Mouse (Mus musculus) heart, adult 2 months (tissue): ENCODE results near the gene Smim27. TPM values are rescaled to one million over a fixed set of nuclear protein-coding genes. Genes with fewer than 3 reads are reported as not detected.

ENCODE experiments used
- DNase-seq, 2 experiments: peaks; one replicate each; pipeline ENCODE4 v3.0.0; 2021
- H3K27ac ChIP-seq: fragments of 200-600 bp; 2 replicates; pipeline ENCODE4 v1.8.1; 2022
- H3K27me3 ChIP-seq: fragments of 200-500 bp; 2 replicates; pipeline ENCODE4 v1.6.1; 2012; ENCODE audit warnings: mild to moderate bottlenecking, low read length, inconsistent platforms, mixed read lengths; ENCODE audit not compliant: control insufficient read depth, insufficient read depth
- H3K36me3 ChIP-seq: fragments of 200-500 bp; 2 replicates; pipeline ENCODE4 v1.6.1; 2012; ENCODE audit warnings: low read length, inconsistent platforms; ENCODE audit not compliant: control insufficient read depth, insufficient read depth
- H3K4me1 ChIP-seq: fragments of 200-500 bp; 2 replicates; pipeline ENCODE4 v1.6.1; 2011; ENCODE audit warnings: low read length; ENCODE audit not compliant: control insufficient read depth, insufficient read depth
- H3K4me3 ChIP-seq: fragments of 200-600 bp; 2 replicates; pipeline ENCODE4 v1.8.1; 2022
- H3K79me2 ChIP-seq: fragments of 200-500 bp; replicated peaks from 2 replicates; pipeline ENCODE4 v1.6.1; 2012; ENCODE audit warnings: mild to moderate bottlenecking, inconsistent platforms, low read length, moderate library complexity, mixed read lengths; ENCODE audit not compliant: control insufficient read depth, insufficient read depth
- H3K9ac ChIP-seq: fragments of 200-500 bp; 2 replicates; pipeline ENCODE4 v1.6.1; 2012; ENCODE audit warnings: low read depth, mild to moderate bottlenecking, control low read depth, inconsistent platforms, low read length, mixed read lengths
- CTCF ChIP-seq: fragments of 200-600 bp; IDR thresholded peaks from 2 replicates; pipeline ENCODE4 v1.8.1; 2022; ENCODE audit warnings: antibody characterized with exemption, mild to moderate bottlenecking, moderate library complexity
- EP300 ChIP-seq: fragments of 200-500 bp; IDR thresholded peaks from 2 replicates; pipeline ENCODE4 v1.6.1; 2011; ENCODE audit warnings: low read depth, low read length, control low read depth; ENCODE audit not compliant: insufficient read depth
- POLR2A ChIP-seq: fragments of 200-500 bp; IDR thresholded peaks from 2 replicates; pipeline ENCODE4 v1.6.1; 2011; ENCODE audit warnings: mild to moderate bottlenecking, low read depth, low read length, control low read depth; ENCODE audit not compliant: insufficient read depth
- WGBS: fragments of 180-500 bp; shearing (Covaris S2); methylation state at CpG from one replicate; pipeline ENCODE4 v1.1.7; 2018; 5-methylcytosine and 5-hydroxymethylcytosine counted together
- intact Hi-C: fragments of 180-260 bp; cut with DNase I; formaldehyde crosslinking; loops from one replicate; pipeline ENCODE4 v1.15.1; 2025
- polyA plus RNA-seq: library from polyadenylated mRNA; depleted of rRNA; stranded (reverse); fragments of >200 nt; gene quantifications from 2 replicates; pipeline ENCODE4 v1.2.3, GENCODE M21; 2012
- total RNA-seq, 2 experiments: library from RNA; stranded (reverse); gene quantifications; 2 replicates each; pipeline ENCODE4 v1.2.3; 2021

The Smim27 gene
- total and polyA plus RNA-seq, 3 experiments, result 18.1 to 46.7 (median 42.6) TPM

GRCm38 (mm10) chr4:40268204-40268813 lies 1.1 kb upstream of the Smim27 start:
- peaks cover 8% of the 10 kb centered on the region for H3K36me3 ChIP-seq
- intact Hi-C loops, result loop anchor here (2.0 kb wide), 1 partner anchor 30 kb away; the partner anchor contains the start of gene Ddx58
- peak overlapping the region; percentile 95 for H3K4me3 ChIP-seq
- peaks cover 3% of the 10 kb centered on the region for H3K4me1 ChIP-seq
- under 1% methylated on average over 48 of the region's 50 CpGs for WGBS
- H3K79me2 ChIP-seq, result peaks cover 10% of the 10 kb centered on the region
- DNase-seq, result peak; percentile 93 to 94
- peak overlapping the region; percentile 99 for H3K27ac ChIP-seq
- peak overlapping the region; percentile 93 for H3K9ac ChIP-seq
- TF ChIP-seq POLR2A (peak; percentile 40), CTCF (peak; percentile 62), EP300 (peak; percentile 9; the same call in 1 of the 2 replicates)
- H3K27me3 ChIP-seq, result no peaks in the 10 kb centered on the region

- H3K4me3 ChIP-seq, result peak overlapping the region; percentile 95
- peak overlapping the region; percentile 99 for H3K27ac ChIP-seq
- H3K9ac ChIP-seq, result peak overlapping the region; percentile 93
- under 1% methylated on average over 16 of the region's 16 CpGs for WGBS
- H3K36me3 ChIP-seq, result peaks cover 9% of the 10 kb centered on the region
- H3K4me1 ChIP-seq, result peaks cover 3% of the 10 kb centered on the region
- H3K79me2 ChIP-seq, result peaks cover 10% of the 10 kb centered on the region
- intact Hi-C loops, result loop anchor here (1.0 to 2.0 kb wide), 2 partner anchors 10 to 30 kb away; partner anchors contain the start of genes Ddx58 and Ndufb6
- TF ChIP-seq EP300, result no peak
- TF ChIP-seq POLR2A, result no peak
- no peak for TF ChIP-seq CTCF
- H3K27me3 ChIP-seq, result no peaks in the 10 kb centered on the region
- no peak for DNase-seq
These were observed 544 bp upstream of the Smim27 start for GRCm38 (mm10) chr4:40268835-40269234.

GRCm38 (mm10) chr4:40278880-40279275 lies 9.5 kb downstream of the Smim27 start:
- TF ChIP-seq CTCF (no peak), POLR2A (no peak), EP300 (no peak)
- intact Hi-C loops, result loop anchor here (1.0 to 2.0 kb wide), 2 partner anchors 10 to 136 kb away; partner anchors contain the start of genes Aco1, Smim27 and Topors
- Histone ChIP-seq H3K9ac (peak overlapping the region; percentile 83), H3K4me1 (no peaks in the 10 kb centered on the region), H3K4me3 (peak overlapping the region; percentile 73), H3K27ac (peak overlapping the region; percentile 91), H3K79me2 (peaks cover 3% of the 10 kb centered on the region; the same call in 1 of the 2 replicates), H3K27me3 (no peaks in the 10 kb centered on the region), H3K36me3 (peaks cover 2% of the 10 kb centered on the region; the same call in 1 of the 2 replicates)
- WGBS, result under 1% methylated on average over 21 of the region's 21 CpGs
- no peak for DNase-seq

- Histone ChIP-seq H3K79me2 (peaks cover 3% of the 10 kb centered on the region; the same call in 1 of the 2 replicates), H3K36me3 (peaks cover 2% of the 10 kb centered on the region; the same call in 1 of the 2 replicates), H3K4me3 (peak within 1 kb of the TSS; percentile 73), H3K27ac (peak within 1 kb of the TSS; percentile 91), H3K9ac (peak within 1 kb of the TSS; percentile 83), H3K27me3 (no peaks in the 10 kb centered on the region), H3K4me1 (no peaks in the 10 kb centered on the region)
- DNase-seq, result peak; percentile 93 to 96
- TF ChIP-seq POLR2A, result peak; percentile 91
- 0 out of 2 replicates have a peak, but pooled peaks have one; percentile 20 for TF ChIP-seq EP300
- TF ChIP-seq CTCF, result no peak
- under 1% methylated on average over 36 of the region's 36 CpGs for WGBS
- intact Hi-C loops, result loop anchor here (1.0 to 2.0 kb wide), 2 partner anchors 10 to 137 kb away; partner anchors contain the start of genes Aco1, Smim27 and Topors
These were observed 10.0 kb downstream of the Smim27 start, which contains the start of gene Ndufb6 for GRCm38 (mm10) chr4:40279276-40279900. Gene Ndufb6, minus strand, starts transcription at chr4:40279421.

GRCm38 (mm10) chr4:40285582-40285981 lies 16.2 kb downstream of the Smim27 start:
- Histone ChIP-seq H3K79me2 (no peaks in the 10 kb centered on the region), H3K27ac (no peak overlapping the region), H3K4me1 (no peaks in the 10 kb centered on the region), H3K9ac (no peak overlapping the region), H3K27me3 (no peaks in the 10 kb centered on the region), H3K4me3 (no peak overlapping the region), H3K36me3 (no peaks in the 10 kb centered on the region)
- TF ChIP-seq EP300 (no peak), POLR2A (no peak), CTCF (peak; percentile 90)
- 5% methylated on average over 4 of the region's 4 CpGs for whole genome bisulfite sequencing
- peak; percentile 42 to 59 for DNase-seq
- intact Hi-C loops, result loop anchor here (1.0 kb wide), 2 partner anchors 102 to 151 kb away; no protein-coding TSS in a partner anchor

GRCm38 (mm10) chr4:40287415-40287814 lies 18.0 kb downstream of the Smim27 start:
- H3K36me3 ChIP-seq, result no peaks in the 10 kb centered on the region
- H3K27me3 ChIP-seq, result no peaks in the 10 kb centered on the region
- H3K4me3 ChIP-seq, result no peak overlapping the region
- H3K9ac ChIP-seq, result no peak overlapping the region
- H3K4me1 ChIP-seq, result no peaks in the 10 kb centered on the region
- WGBS, result 64% methylated on average over 6 of the region's 6 CpGs
- H3K27ac ChIP-seq, result no peak overlapping the region
- intact Hi-C loops, result no loop called here
- no peak for DNase-seq
- no peak for TF ChIP-seq EP300
- no peak for TF ChIP-seq POLR2A
- no peak for TF ChIP-seq CTCF
- no peaks in the 10 kb centered on the region for H3K79me2 ChIP-seq
